Mouse (Mus musculus) midbrain, embryonic 10.5 days (tissue): Measurements from ENCODE around the gene Abr. TPM values are rescaled to one million over a fixed set of nuclear protein-coding genes. Genes with fewer than 3 reads are reported as not detected.

Experiments used
- DNase-seq: peaks from one replicate; pipeline ENCODE4 v3.0.0-alpha.2; 2017; ENCODE audit warnings: low spot score
- H3K27ac ChIP-seq: fragments of 300-500 bp; sonication (generic); replicated peaks from 2 replicates; pipeline ENCODE4 v1.5.1; 2016; ENCODE audit warnings: mild to moderate bottlenecking
- H3K27me3 ChIP-seq: fragments of 300-500 bp; sonication (generic); 2 replicates; pipeline ENCODE4 v1.6.1; 2016; ENCODE audit warnings: low read depth, mild to moderate bottlenecking; ENCODE audit not compliant: poor library complexity, severe bottlenecking
- H3K36me3 ChIP-seq: fragments of 300-500 bp; sonication (generic); 2 replicates; pipeline ENCODE4 v1.6.1; 2016; ENCODE audit warnings: mild to moderate bottlenecking, moderate library complexity
- H3K4me1 ChIP-seq: fragments of 300-500 bp; sonication (generic); 2 replicates; pipeline ENCODE4 v1.6.1; 2016
- H3K4me3 ChIP-seq: fragments of 300-500 bp; sonication (generic); 2 replicates; pipeline ENCODE4 v1.5.1; 2016; ENCODE audit warnings: mild to moderate bottlenecking, moderate library complexity
- H3K9me3 ChIP-seq: fragments of 300-500 bp; sonication (generic); replicated peaks from 2 replicates; pipeline ENCODE4 v1.6.1; 2016; ENCODE audit warnings: mild to moderate bottlenecking
- WGBS: fragments of 180-500 bp; shearing (Covaris S2); methylation state at CpG from one replicate; pipeline ENCODE4 v1.1.7; 2016; 5-methylcytosine and 5-hydroxymethylcytosine counted together
- polyA plus RNA-seq: library from polyadenylated mRNA; unstranded; fragments of >200 nt; fragmentation: Nextera tagmentation; extraction: Ambion mirVana; gene quantifications from 2 replicates; pipeline ENCODE4 v1.2.1, GENCODE M21; 2016

The Abr gene
- polyA plus RNA-seq, 1 experiment from 2014 or later = 26.9 TPM

GRCm38 (mm10) chr11:76419179-76419578 is 202.9 kb downstream of the Abr start:
- DNase-seq = no peak
- 79% methylated on average over 4 of the region's 4 CpGs for WGBS
- H3K9me3 ChIP-seq = no peaks in the 10 kb centered on the region
- no peaks in the 10 kb centered on the region for H3K27me3 ChIP-seq
- H3K27ac ChIP-seq = no peak overlapping the region
- H3K4me3 ChIP-seq = no peak overlapping the region
- no peaks in the 10 kb centered on the region for H3K4me1 ChIP-seq
- peaks cover 99% of the 10 kb centered on the region for H3K36me3 ChIP-seq

DNA sequence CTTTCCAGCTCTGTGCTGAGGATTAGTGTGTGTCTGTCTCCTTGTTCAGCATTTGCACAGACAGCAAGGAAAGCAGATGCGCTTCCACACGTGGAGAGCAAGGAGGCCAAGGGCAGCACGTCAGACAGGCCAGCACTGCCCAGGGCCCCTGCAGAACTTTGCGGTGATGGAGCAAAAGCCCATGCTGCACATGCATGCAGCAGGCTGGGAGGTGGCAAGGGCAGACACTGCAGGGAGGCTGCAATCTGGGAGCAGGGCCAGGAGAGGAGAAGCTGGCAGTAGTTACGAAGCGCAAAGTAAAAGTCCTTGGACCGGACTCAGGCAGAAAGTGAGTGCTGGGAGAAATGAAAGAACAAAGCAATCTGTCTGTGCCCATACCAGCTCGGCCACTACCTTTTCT is 203.7 kb downstream of the Abr start:
- Histone ChIP-seq H3K27me3 (no peaks in the 10 kb centered on the region), H3K27ac (no peak overlapping the region), H3K36me3 (peaks cover 99% of the 10 kb centered on the region), H3K4me1 (no peaks in the 10 kb centered on the region), H3K9me3 (no peaks in the 10 kb centered on the region), H3K4me3 (no peak overlapping the region)
- DNase-seq = no peak
- 90% methylated on average over 8 of the region's 8 CpGs for WGBS

DNA sequence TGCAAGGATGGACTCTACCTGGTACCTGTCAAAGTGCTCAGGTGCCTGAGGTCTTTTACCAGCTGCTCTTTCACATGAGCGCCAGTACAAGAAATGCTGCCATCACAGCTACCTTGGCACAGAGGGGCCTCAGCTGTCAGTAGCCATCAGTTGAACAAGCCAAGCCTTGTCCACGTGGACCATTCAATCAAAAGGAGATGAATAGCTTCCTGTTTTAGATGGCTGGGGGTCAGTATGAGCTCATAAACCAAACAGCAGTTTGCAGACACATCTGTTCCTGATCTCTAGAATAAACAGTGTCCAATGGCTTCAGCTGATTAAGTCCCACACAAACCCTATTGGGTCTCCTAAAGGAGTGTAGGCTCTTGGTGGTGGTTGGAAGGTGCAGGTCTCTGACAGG is 206.1 kb downstream of the Abr start:
- Histone ChIP-seq H3K36me3 (peaks cover 97% of the 10 kb centered on the region), H3K27me3 (no peaks in the 10 kb centered on the region), H3K27ac (no peak overlapping the region), H3K9me3 (no peaks in the 10 kb centered on the region), H3K4me3 (no peak overlapping the region), H3K4me1 (no peaks in the 10 kb centered on the region)
- WGBS = 70% methylated on average over 2 of the region's 2 CpGs
- DNase-seq = no peak

GRCm38 (mm10) chr11:76415001-76415400 is 207.1 kb downstream of the Abr start:
- Histone ChIP-seq H3K36me3 (peaks cover 91% of the 10 kb centered on the region), H3K27me3 (no peaks in the 10 kb centered on the region), H3K27ac (no peak overlapping the region), H3K4me3 (no peak overlapping the region), H3K9me3 (no peaks in the 10 kb centered on the region), H3K4me1 (no peaks in the 10 kb centered on the region)
- whole genome bisulfite sequencing = 94% methylated on average over 4 of the region's 4 CpGs
- no peak for DNase-seq

- DNase-seq = no peak
- no peak overlapping the region for H3K27ac ChIP-seq
- H3K4me1 ChIP-seq = peaks cover 4% of the 10 kb centered on the region
- peaks cover 79% of the 10 kb centered on the region for H3K36me3 ChIP-seq
- no peaks in the 10 kb centered on the region for H3K27me3 ChIP-seq
- H3K9me3 ChIP-seq = no peaks in the 10 kb centered on the region
- no peak overlapping the region for H3K4me3 ChIP-seq
- 87% methylated on average over 4 of the region's 4 CpGs for whole genome bisulfite sequencing
Observed at GRCm38 (mm10) chr11:76413202-76413601, 208.9 kb downstream of the Abr start.

GRCm38 (mm10) chr11:76410826-76411225 is 211.3 kb downstream of the Abr start:
- 71% methylated on average over 12 of the region's 12 CpGs for WGBS
- Histone ChIP-seq H3K36me3 (peaks cover 55% of the 10 kb centered on the region), H3K4me1 (peaks cover 13% of the 10 kb centered on the region), H3K4me3 (no peak overlapping the region), H3K9me3 (no peaks in the 10 kb centered on the region), H3K27ac (no peak overlapping the region), H3K27me3 (no peaks in the 10 kb centered on the region)
- DNase-seq = peak; percentile 43

DNA sequence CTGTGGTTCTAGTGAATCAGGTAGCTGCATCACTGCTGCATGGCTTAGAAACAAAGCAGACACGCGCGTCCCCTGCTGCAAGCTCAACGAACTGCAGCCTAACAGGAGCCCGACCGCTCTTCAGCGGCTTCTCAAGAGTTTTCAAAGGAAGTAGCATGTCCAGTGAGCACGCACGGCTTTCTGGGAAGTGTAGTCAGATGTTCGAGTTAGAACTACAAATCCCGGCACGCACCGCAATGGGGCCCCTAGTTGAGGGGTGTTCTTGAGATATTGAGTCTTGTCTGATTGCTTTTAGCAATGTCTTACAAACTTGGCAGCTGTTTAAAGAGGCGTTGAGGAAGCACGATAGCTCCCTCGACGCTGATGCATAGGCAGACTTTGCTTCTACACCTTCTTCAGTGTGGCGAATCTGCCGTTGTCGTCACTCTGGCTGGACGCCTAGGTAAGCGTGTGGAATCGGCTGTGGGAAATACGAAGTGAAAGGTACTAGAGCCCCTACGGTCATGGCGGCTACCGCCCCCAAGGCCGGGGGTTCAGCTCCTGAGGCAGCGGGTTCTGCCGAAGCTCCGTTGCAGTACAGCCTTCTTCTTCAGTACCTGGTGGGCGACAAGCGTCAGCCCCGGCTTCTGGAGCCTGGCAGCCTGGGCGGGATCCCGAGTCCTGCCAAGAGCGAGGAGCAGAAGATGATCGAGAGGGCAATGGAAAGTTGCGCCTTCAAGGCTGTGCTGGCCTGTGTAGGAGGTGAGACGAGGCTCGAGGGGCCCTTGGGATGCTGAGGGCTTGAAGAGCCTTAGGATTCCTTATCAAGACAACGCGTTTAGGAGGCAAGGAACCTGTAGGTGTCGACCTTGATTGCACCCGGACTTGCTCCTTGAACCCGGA is 215.2 kb downstream of the Abr start, which contains the start of gene Timm22:
Gene Timm22, plus strand, starts transcription at position 251 of the 882 bp plus-strand sequence.
- H3K9me3 ChIP-seq = no peaks in the 10 kb centered on the region
- peaks cover 13% of the 10 kb centered on the region for H3K4me1 ChIP-seq
- no peaks in the 10 kb centered on the region for H3K27me3 ChIP-seq
- peaks cover 16% of the 10 kb centered on the region for H3K36me3 ChIP-seq
- peak; percentile 95 for DNase-seq
- peak within 1 kb of the TSS; percentile 97 for H3K4me3 ChIP-seq
- under 1% methylated on average over 46 of the region's 46 CpGs for WGBS
- peak within 1 kb of the TSS; percentile 93 for H3K27ac ChIP-seq

DNA sequence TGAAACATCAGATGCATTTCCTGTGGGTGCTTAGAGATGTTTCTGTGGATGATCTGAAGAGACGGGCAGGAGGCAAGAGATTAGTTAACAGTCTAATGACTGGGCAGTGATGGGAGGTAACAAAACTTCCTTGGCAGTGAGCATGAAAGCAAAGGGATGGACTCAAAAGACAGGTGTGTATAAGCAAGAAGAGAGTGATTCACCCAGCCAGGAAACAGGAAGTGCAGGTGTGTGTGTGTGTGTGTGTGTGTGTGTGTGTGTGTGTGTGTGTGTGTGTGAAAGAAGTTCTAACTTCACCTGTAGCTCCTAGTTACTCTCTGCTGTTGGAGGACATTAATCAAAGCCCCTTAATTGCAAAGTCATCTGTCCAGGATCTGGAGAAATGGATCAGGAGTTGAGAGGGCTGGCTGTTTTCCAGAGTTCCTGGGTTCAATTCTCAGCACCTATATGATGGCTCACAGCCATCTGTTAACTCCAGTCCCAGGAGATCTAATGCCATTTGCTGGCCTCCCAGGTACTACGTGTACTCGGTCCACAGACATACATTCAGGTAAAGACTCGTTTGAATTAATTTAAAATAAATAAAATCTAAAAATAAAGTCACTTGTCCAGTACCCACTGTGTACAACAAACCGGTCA is 216.4 kb downstream of the Abr start:
- Histone ChIP-seq H3K27ac (no peak overlapping the region), H3K36me3 (peaks cover 8% of the 10 kb centered on the region), H3K4me1 (peaks cover 13% of the 10 kb centered on the region), H3K4me3 (no peak overlapping the region), H3K9me3 (no peaks in the 10 kb centered on the region), H3K27me3 (peaks cover 4% of the 10 kb centered on the region; the same call in 1 of the 2 replicates)
- 88% methylated on average over 5 of the region's 5 CpGs for WGBS
- no peak for DNase-seq

DNA sequence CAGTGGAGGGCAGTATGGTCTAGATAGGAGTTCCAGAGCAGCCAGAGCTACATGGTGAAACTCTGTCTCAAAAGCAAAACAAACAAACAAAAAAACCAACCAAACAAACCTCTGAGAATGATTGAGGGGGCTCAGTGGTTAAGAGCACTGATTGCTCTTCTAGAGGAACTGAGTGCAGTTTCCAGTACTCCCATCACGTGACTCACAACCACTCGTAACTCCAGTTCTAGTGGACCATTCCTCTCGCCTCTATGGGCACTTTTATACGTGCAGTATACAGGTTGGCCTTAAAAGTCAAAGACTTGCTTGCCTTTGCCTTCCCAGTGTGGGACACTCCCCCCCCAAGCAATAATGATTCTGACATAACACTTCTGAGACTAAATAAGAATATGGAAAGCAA is 217.0 kb downstream of the Abr start:
- Histone ChIP-seq H3K27me3 (peaks cover 4% of the 10 kb centered on the region; the same call in 1 of the 2 replicates), H3K27ac (no peak overlapping the region), H3K4me1 (peaks cover 13% of the 10 kb centered on the region), H3K36me3 (peaks cover 7% of the 10 kb centered on the region), H3K4me3 (no peak overlapping the region), H3K9me3 (no peaks in the 10 kb centered on the region)
- WGBS = 74% methylated on average over 4 of the region's 4 CpGs
- no peak for DNase-seq

DNA sequence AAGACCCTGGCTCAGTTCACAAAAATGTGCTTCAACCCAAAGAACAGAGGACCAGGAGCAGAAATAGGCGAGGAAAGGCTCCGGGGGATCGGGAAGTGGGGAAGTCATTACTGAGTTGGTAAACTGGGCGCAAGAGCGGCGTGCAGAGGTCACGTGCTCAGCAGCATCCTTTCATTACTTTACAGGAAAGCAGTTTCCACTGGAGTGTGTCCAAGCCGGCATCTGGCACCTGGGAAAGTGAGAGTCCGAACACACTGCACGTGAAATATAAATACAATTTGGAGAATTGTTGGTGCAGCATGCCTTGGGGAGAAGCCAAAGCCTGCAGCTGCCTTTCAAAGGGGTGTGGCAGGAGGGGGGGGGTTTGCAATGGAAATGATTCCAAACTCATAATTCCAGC is 220.7 kb downstream of the Abr start:
- no peak for DNase-seq
- H3K36me3 ChIP-seq = no peaks in the 10 kb centered on the region
- H3K27me3 ChIP-seq = peaks cover 4% of the 10 kb centered on the region; the same call in 1 of the 2 replicates
- H3K9me3 ChIP-seq = no peaks in the 10 kb centered on the region
- no peak overlapping the region for H3K27ac ChIP-seq
- H3K4me3 ChIP-seq = no peak overlapping the region
- 79% methylated on average over 10 of the region's 10 CpGs for WGBS
- peaks cover 29% of the 10 kb centered on the region for H3K4me1 ChIP-seq

GRCm38 (mm10) chr11:76399587-76400330 is 222.4 kb downstream of the Abr start:
- peak overlapping the region; percentile 93 for H3K4me3 ChIP-seq
- H3K27me3 ChIP-seq = peaks cover 4% of the 10 kb centered on the region; the same call in 1 of the 2 replicates
- no peak for DNase-seq
- no peaks in the 10 kb centered on the region for H3K9me3 ChIP-seq
- H3K4me1 ChIP-seq = peaks cover 43% of the 10 kb centered on the region
- WGBS = 21% methylated on average over 11 of the region's 11 CpGs
- H3K27ac ChIP-seq = peak overlapping the region; percentile 95; the same call in 1 of the 2 replicates
- H3K36me3 ChIP-seq = peaks cover 7% of the 10 kb centered on the region

GRCm38 (mm10) chr11:76398798-76399586 is 223.1 kb downstream of the Abr start, which contains the start of gene Nxn:
TSS of gene Nxn (minus strand) at chr11:76399140.
- Histone ChIP-seq H3K4me3 (peak within 1 kb of the TSS; percentile 93), H3K4me1 (peaks cover 45% of the 10 kb centered on the region), H3K9me3 (no peaks in the 10 kb centered on the region), H3K27ac (peak within 1 kb of the TSS; percentile 95), H3K27me3 (peaks cover 4% of the 10 kb centered on the region; the same call in 1 of the 2 replicates), H3K36me3 (peaks cover 11% of the 10 kb centered on the region)
- DNase-seq = peak; percentile 91
- under 1% methylated on average over 70 of the region's 70 CpGs for WGBS
